Mouse (Mus musculus): ENCODE measurements around the gene Rab3ip.

Rab3ip gene

DNA sequence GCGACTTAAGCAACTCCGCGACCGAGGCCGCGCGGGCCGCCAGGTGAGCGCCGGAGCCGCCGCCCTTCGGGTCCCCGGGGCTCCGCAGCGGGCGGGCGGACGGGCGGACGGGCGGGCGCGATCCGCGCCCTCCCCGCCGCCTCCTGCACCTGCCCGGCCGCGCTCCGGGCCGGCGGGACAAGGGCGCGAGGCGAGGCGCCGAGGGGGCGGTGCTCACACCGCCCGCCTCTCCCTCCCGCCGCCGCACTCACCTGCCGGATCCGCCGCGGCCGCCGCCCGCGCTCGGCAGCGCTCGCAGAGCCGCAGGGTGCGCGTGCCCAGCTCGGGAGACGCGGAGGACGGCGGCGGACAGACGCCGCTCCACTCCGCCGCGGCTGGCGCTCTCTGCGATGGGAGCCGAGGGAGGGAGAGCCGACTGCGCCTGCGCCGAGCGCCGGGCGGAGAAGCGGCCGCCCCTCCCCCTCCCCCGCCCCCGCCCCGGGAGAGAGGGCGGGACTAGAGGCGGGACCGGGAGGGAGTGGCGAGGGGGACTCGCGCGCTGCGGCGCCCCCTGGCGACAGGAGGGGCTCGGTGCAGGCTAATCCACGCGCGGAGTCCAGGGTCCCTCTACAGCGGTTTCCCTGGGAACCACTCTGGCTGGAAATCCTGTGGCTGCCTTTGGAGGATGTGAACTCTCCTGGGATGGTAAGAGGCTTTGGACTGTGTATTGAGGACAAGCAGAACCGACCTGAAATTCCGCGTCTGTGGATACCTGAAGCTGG, at the start of gene Rab3ip:
TSS of gene Rab3ip (minus strand) at position 761 of the 761 bp plus-strand sequence.
- peak; percentile 90 to 91 for DNase-seq (ENCODE audit: low spot score in 2 of 2)

GRCm38 (mm10) chr10:116998716-116999455, 48.3 kb upstream of the Rab3ip start:
- no peak for DNase-seq (ENCODE audit: low spot score in 2 of 2)

- peak; percentile 80 to 86 for DNase-seq (ENCODE audit: low spot score in 2 of 2)
Measured at GRCm38 (mm10) chr10:116996236-116996600, 45.6 kb upstream of the Rab3ip start.

DNA sequence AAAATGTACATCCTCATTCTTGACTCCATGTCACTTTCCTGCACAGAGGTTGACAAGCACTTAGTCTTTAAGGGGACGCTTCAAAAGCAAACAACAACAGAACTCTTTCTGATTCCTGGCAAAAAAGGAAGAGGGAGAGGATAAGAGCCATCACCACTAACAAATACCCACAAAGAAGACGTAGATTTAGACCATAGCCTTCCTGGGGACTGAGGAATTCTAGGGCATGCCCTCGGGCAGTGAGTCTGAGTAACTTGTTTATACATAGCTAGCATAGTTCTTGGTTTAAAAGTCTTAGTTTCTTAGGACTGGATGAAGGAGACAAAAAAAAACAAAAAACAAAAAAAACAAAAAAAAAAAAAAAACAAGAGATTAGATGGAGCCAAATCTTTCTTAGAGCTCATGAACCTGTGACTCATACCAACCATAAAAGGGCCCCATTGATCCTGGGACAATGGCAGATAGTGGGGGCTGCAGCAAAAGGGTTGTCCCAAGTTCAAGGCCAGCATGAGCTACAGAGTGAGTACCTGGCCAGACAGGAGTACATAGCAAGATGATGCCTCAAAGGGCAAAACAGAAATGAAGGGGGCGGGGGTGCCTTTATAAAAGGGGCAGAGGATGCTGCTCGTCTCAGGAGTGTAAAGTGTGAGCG, 45.1 kb upstream of the Rab3ip start:
- DNase-seq (ENCODE audit: low spot score in 2 of 2): no peak

DNA sequence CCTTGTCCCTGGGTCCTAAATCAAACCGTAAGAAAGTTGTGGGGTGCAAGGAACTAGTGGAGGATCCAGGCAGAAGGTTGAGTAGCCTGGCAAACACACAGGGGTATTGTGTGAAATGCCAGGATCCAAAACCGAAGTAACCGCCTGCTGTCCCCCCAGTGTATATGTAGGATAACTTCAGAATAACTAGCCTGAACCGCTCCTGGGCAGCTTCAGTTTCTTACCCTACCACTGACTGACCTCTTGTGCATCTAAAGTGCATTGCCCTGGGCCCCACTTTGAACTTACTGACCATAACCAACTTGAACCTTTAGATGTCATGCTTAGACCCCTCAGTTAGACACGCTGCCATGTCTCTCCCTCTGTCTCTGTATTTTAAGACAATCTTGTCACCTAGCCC, 44.6 kb upstream of the Rab3ip start:
- DNase-seq (ENCODE audit: low spot score in 2 of 2): no peak

- no peak for DNase-seq (ENCODE audit: low spot score in 2 of 2)
Measured at GRCm38 (mm10) chr10:116993971-116994370, 43.4 kb upstream of the Rab3ip start.

GRCm38 (mm10) chr10:116986264-116987082, 35.9 kb upstream of the Rab3ip start, which contains the start of gene Best3:
Gene Best3 (plus strand): TSS chr10:116986314.
- no peak for DNase-seq (ENCODE audit: low spot score in 2 of 2)

- DNase-seq (ENCODE audit: low spot score in 2 of 2): no peak
Measured at GRCm38 (mm10) chr10:116984836-116985235, 34.3 kb upstream of the Rab3ip start.

DNA sequence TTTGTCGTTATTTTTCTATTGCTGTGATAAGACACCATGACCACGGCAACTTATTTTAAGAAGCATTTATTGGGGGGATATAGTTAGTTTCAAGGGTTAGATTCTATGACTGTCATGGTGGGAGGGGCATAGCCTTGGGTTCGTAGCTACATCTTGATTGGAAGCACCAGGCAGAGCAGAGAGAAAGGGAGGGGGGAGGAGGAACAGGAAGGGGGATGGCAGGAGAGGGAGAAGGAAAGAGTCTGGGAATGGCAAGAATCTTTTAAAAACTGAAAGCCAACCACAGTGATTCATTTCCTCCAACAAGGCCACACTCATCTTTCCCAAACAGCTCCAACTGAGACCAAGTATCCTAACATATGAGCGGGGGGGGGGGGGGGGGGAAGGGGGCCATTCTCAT, 32.0 kb upstream of the Rab3ip start:
- DNase-seq (ENCODE audit: low spot score in 2 of 2): no peak

GRCm38 (mm10) chr10:116980888-116981287, 30.3 kb upstream of the Rab3ip start:
- no peak for DNase-seq (ENCODE audit: low spot score in 2 of 2)

- no peak for DNase-seq (ENCODE audit: low spot score in 2 of 2)
Measured at GRCm38 (mm10) chr10:116980273-116980672, 29.7 kb upstream of the Rab3ip start.

GRCm38 (mm10) chr10:116978841-116979240, 28.3 kb upstream of the Rab3ip start:
- DNase-seq (ENCODE audit: low spot score in 2 of 2): peak in 1 of 2 experiments; percentile 15

DNA sequence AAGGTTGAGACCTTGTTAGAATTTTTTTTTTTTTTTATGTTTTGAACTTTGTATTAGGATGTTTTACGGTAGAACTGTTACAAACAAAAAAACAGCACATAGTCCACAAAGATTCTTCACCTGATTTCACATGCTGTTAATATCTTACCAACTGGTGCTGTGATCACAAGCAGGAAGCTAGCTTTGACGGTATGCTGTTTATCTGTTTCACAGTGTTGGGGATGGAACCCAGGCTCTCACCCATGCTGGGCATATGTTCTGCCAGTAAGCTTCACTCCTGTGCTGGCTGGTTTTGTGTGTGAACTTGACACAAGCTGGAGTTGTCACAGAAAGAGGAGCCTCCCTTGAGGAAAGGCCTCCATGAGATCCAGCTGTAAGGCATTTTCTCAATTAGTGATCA, 27.3 kb upstream of the Rab3ip start:
- no peak for DNase-seq (ENCODE audit: low spot score in 2 of 2)

DNA sequence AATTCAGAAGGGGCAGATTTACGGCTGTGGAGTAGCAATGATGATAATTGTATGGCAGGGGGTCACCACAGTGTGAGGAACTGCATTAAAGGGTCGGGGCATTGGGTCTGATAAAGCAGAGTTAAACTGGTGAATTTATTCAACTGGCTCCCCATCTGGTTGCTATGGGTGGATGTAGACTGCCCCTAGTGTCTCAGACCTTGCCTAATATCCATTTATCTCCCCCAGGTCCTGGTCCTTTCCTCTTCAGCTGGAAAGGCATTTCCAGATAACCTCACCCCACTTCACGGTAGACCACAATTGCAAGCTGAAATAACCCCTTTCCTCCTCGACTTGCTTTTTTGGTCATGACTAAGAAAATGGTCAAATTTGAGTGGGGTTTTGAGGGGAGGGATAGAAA, 26.9 kb upstream of the Rab3ip start:
- no peak for DNase-seq (ENCODE audit: low spot score in 2 of 2)

GRCm38 (mm10) chr10:116972509-116972908, 21.9 kb upstream of the Rab3ip start, which contains the start of gene Gm10271:
Gene Gm10271 (minus strand): TSS chr10:116972609.
- no peak for DNase-seq (ENCODE audit: low spot score in 2 of 2)

GRCm38 (mm10) chr10:116968741-116969140, 18.2 kb upstream of the Rab3ip start:
- no peak for DNase-seq (ENCODE audit: low spot score in 2 of 2)

GRCm38 (mm10) chr10:116966065-116966464, 15.5 kb upstream of the Rab3ip start:
- DNase-seq (ENCODE audit: low spot score in 2 of 2): no peak

DNA sequence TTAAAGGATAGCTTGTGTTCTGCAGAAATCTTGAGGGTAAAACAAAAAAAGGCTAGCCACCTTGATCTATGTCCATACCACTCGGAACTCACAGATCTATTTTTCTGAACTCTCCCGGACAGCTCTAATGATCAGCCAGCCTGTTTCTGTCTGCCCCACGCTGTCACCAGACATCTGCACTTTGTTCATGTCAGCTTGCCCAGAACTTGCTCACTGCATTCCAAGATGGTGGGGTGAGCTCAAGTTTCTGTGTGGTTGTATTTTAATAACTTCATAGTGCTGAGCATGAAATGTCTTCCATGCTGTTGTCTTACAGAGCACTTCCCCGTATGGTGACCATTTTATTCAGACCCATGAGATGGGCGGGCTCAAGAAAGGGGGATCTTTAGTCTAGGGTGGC, 14.7 kb upstream of the Rab3ip start:
- no peak for DNase-seq (ENCODE audit: low spot score in 2 of 2)

DNA sequence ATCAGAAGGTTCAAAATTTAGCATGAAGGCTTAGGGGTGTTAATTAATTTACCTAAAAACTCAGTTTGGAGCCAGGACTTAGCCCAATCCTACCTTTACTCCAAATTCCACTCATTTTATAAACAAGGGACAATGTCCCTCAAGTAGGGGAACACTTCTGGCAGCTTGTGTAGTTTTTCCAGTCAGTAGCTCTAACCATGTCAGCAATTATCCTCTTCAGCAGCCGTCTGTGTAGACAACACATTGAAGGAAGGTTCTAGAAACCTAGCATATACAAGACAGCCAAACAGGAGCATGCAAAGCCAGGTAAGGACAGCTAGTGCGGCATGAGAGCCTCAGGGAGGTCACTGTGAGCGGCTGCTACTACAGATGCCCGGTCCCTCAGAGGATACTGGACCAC, 14.0 kb upstream of the Rab3ip start:
- DNase-seq (ENCODE audit: low spot score in 2 of 2): no peak

- DNase-seq (ENCODE audit: low spot score in 2 of 2): no peak
Measured at GRCm38 (mm10) chr10:116964084-116964483, 13.5 kb upstream of the Rab3ip start.

DNA sequence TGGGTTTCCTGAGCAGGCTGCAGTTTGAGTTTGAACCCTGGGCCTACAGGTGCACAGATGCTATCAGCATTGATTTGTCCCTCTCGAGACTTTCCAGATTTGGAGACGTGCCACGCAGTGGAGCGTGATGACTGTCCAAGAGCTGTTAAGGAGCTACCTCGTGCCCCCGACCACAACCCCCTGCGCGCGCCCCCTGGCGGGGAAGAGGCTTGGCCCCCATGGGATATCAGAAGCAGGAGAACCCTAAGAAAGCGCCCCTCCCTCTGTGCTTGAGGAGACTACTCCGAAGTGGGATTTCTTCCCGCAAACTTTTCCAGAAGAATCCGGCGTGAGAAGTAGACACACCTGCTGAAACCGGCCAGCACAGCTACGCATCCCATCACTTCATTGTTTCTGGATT, 12.2 kb upstream of the Rab3ip start:
- DNase-seq (ENCODE audit: low spot score in 2 of 2): no peak

DNA sequence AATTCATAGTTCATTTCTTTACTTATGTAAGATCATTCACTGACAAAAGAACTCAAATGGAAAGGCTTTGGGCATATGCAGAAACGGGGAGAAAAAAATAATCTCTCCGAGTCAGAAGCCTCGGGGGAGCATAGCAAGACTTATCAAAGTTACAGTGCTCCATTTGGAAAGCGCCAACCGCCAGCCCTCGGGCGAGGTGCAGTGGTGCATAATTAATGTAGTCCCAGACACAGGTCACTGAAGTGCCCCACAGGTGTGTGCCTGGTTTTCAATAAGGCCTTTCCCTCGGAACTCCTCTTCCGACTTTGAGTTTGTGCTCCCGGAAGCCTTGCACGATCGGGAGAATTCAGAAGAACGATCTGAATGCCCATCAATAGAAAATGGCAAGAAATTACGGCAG, 11.6 kb upstream of the Rab3ip start:
- no peak for DNase-seq (ENCODE audit: low spot score in 2 of 2)

Measured in heart, adult 9 months (tissue).